Mouse (Mus musculus) kidney, adult 2 months (tissue): ENCODE data around the gene Esr1. TPM values are rescaled to one million over a fixed set of nuclear protein-coding genes. Genes with fewer than 3 reads are reported as not detected.
"Not testable (repeated sequence)": the region's sequence is repeated elsewhere in the genome, so short reads cannot be mapped to it uniquely, and the experiment has no call there.

Experiments used
- DNase-seq: peaks from one replicate; pipeline ENCODE4 v3.0.0; 2021
- H3K27ac ChIP-seq: fragments of 200-500 bp; 2 replicates; pipeline ENCODE4 v1.5.1; 2012; ENCODE audit warnings: low read depth, low read length, control low read depth, inconsistent platforms; ENCODE audit not compliant: insufficient read depth
- H3K27me3 ChIP-seq: fragments of 200-500 bp; replicated peaks from 2 replicates; pipeline ENCODE4 v1.6.1; 2012; ENCODE audit warnings: mild to moderate bottlenecking, moderate library complexity, low read length, inconsistent platforms; ENCODE audit not compliant: control insufficient read depth, insufficient read depth
- H3K36me3 ChIP-seq: fragments of 200-500 bp; 2 replicates; pipeline ENCODE4 v1.6.1; 2012; ENCODE audit warnings: mild to moderate bottlenecking, moderate library complexity, low read length, inconsistent platforms; ENCODE audit not compliant: control insufficient read depth, insufficient read depth
- H3K4me1 ChIP-seq: fragments of 200-500 bp; 2 replicates; pipeline ENCODE4 v1.6.1; 2011; ENCODE audit warnings: low read length; ENCODE audit not compliant: control insufficient read depth, insufficient read depth
- H3K4me3 ChIP-seq: fragments of 200-500 bp; 2 replicates; pipeline ENCODE4 v1.5.1; 2011; ENCODE audit warnings: mild to moderate bottlenecking, low read depth, low read length, control low read depth; ENCODE audit not compliant: insufficient read depth
- CTCF ChIP-seq: fragments of 200-500 bp; conservative IDR thresholded peaks from 2 replicates; pipeline ENCODE4 v1.5.1; 2011; ENCODE audit warnings: low read depth, mild to moderate bottlenecking, control low read depth, low read length, moderate library complexity, mixed read lengths; ENCODE audit not compliant: insufficient read depth, insufficient read length
- POLR2A ChIP-seq: fragments of 200-500 bp; IDR thresholded peaks from one replicate; pipeline ENCODE4 v1.6.1; 2011; ENCODE audit warnings: low read depth, low read length, control low read depth
- WGBS: fragments of 180-500 bp; shearing (Covaris S2); methylation state at CpG from one replicate; pipeline ENCODE4 v1.1.7; 2018; 5-methylcytosine and 5-hydroxymethylcytosine counted together
- polyA plus RNA-seq: library from polyadenylated mRNA; depleted of rRNA; stranded (reverse); fragments of >200 nt; gene quantifications from 2 replicates; pipeline ENCODE4 v1.2.3, GENCODE M21; 2012

Esr1 gene
- polyA plus RNA-seq, 1 experiment, result 5.1 TPM

DNA sequence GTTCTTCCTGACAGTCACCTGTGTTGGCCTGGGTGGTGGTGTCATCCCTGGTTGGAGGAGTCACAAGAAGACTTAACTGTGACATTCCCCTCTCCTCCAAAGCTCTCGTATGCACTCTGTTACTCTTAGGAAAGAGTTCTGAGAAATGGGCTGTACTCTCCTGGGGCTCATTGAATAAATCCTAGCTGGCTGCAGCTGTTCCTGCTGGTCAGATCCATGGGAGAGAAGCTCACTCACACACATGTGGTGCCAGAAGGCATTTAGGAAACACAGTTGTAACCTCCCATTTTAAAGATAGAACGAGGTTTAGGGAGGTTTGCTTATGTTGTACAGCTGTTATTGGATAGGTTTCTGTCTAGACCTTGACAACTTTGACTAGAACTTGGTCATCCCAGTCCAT lies 120.9 kb downstream of the Esr1 start:
- no peaks in the 10 kb centered on the region for H3K4me1 ChIP-seq
- no peak for DNase-seq
- TF ChIP-seq POLR2A (no peak), CTCF (no peak)
- H3K36me3 ChIP-seq, result no peaks in the 10 kb centered on the region
- no peaks in the 10 kb centered on the region for H3K27me3 ChIP-seq
- H3K27ac ChIP-seq, result no peak overlapping the region
- 51% methylated on average over 2 of the region's 2 CpGs for WGBS
- no peak overlapping the region for H3K4me3 ChIP-seq

GRCm38 (mm10) chr10:4733987-4734386 lies 122.6 kb downstream of the Esr1 start:
- no peak overlapping the region for H3K4me3 ChIP-seq
- TF ChIP-seq CTCF (no peak), POLR2A (no peak)
- no peaks in the 10 kb centered on the region for H3K27me3 ChIP-seq
- H3K4me1 ChIP-seq, result no peaks in the 10 kb centered on the region
- WGBS, result 51% methylated on average over 6 of the region's 6 CpGs
- no peaks in the 10 kb centered on the region for H3K36me3 ChIP-seq
- H3K27ac ChIP-seq, result no peak overlapping the region
- DNase-seq, result peak; percentile 17

DNA sequence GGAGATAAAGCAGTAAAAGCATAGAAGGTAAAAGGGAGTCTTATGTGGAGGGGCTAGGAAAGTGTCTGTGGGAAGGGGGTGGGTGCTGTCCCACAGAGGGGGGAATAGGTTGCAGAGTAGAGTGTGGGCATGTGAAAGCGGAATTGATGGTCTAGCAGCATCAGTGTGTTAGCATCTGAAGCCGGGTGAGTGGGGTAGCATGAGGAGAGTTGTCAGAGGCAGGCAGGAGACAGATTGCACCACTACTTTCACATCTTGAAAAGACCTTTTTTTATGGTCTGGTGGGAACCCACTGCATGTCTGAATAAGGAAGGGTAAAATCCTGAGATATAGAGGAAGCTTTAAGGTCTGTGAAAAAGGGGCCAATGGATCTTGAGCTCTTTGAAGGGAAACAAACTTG lies 123.5 kb downstream of the Esr1 start:
- TF ChIP-seq POLR2A (no peak), CTCF (no peak)
- H3K27ac ChIP-seq, result no peak overlapping the region
- H3K27me3 ChIP-seq, result no peaks in the 10 kb centered on the region
- DNase-seq, result no peak
- no peaks in the 10 kb centered on the region for H3K4me1 ChIP-seq
- H3K4me3 ChIP-seq, result no peak overlapping the region
- WGBS, result 90% methylated on average over 2 of the region's 2 CpGs
- no peaks in the 10 kb centered on the region for H3K36me3 ChIP-seq

- DNase-seq, result no peak
- no peak for TF ChIP-seq POLR2A
- no peak for TF ChIP-seq CTCF
- no peaks in the 10 kb centered on the region for H3K36me3 ChIP-seq
- WGBS, result 94% methylated on average over 2 of the region's 2 CpGs
- H3K27me3 ChIP-seq, result no peaks in the 10 kb centered on the region
- no peak overlapping the region for H3K27ac ChIP-seq
- H3K4me3 ChIP-seq, result no peak overlapping the region
- H3K4me1 ChIP-seq, result no peaks in the 10 kb centered on the region
Observed at GRCm38 (mm10) chr10:4738311-4738710, 126.9 kb downstream of the Esr1 start.

DNA sequence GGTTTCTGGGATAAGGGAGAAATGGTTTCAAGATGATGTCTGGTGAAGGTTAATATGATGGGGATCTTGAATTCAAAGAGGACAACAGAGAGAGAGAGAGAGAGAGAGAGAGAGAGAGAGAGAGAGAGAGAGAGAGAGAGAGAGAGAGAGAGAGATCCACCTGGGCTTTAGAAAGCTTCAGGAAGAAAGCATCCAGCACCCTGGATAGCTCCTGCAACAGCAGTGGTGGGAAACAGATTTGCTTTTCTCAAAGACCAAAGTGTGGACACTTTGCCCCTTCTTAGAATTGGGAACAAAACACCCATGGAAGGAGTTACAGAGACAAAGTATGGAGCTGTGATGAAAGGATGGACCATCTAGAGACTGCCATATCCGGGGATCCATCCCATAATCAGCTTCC lies 139.7 kb downstream of the Esr1 start:
- H3K27me3 ChIP-seq, H3K4me3 ChIP-seq, H3K4me1 ChIP-seq, H3K27ac ChIP-seq, DNase-seq, H3K36me3 ChIP-seq: not testable (repeated sequence)
- 56% methylated on average over 1 of the region's 1 CpGs for WGBS

DNA sequence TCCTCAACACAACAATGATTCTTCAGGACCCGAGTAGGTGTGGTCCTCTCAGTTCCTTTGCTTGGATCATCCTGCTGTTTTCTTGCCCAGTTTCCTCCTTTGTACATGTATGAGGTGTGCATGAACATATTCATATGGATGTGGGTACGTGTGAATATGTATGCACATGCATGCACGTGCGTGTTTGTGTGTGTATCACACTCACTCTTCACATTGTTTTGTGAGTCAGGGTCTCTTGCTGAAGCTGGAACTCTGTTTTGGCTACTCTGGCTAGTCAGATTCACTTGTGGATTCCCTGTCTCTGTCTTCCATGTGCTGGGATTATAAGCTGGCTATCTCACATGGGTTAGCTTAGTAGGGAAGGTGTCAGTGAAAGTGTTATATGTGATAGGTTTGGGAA lies 141.6 kb downstream of the Esr1 start:
- DNase-seq, result no peak
- H3K27me3 ChIP-seq, result no peaks in the 10 kb centered on the region
- H3K4me1 ChIP-seq, result no peaks in the 10 kb centered on the region
- H3K27ac ChIP-seq, result no peak overlapping the region
- no peaks in the 10 kb centered on the region for H3K36me3 ChIP-seq
- TF ChIP-seq CTCF, result no peak
- WGBS, result 86% methylated on average over 4 of the region's 4 CpGs
- H3K4me3 ChIP-seq, result no peak overlapping the region

GRCm38 (mm10) chr10:4775541-4775940 lies 164.1 kb downstream of the Esr1 start:
- DNase-seq, result peak; percentile 5
- no peaks in the 10 kb centered on the region for H3K36me3 ChIP-seq
- TF ChIP-seq CTCF, result no peak
- no peak overlapping the region for H3K27ac ChIP-seq
- no peaks in the 10 kb centered on the region for H3K27me3 ChIP-seq
- H3K4me3 ChIP-seq, result no peak overlapping the region
- 0 out of 2 replicates have a peak, but pooled peaks cover 2% of the 10 kb centered on the region for H3K4me1 ChIP-seq
- 80% methylated on average over 3 of the region's 3 CpGs for WGBS
